Mouse (Mus musculus) adrenal gland, adult 8-10 months (tissue): Measurements from ENCODE around the gene Abcb8. TPM values are rescaled to one million over a fixed set of nuclear protein-coding genes. Genes with fewer than 3 reads are reported as not detected.

ENCODE experiments used
- DNase-seq: peaks from one replicate; pipeline ENCODE4 v3.0.0; 2022
- total RNA-seq, 4 experiments: library from RNA; stranded (reverse); gene quantifications; 2 replicates each; pipeline ENCODE4 v1.2.4; 2022

The Abcb8 gene
- 10 to 100 TPM; 73.5 to 97.6 (median 86.0) TPM for total RNA-seq

GRCm38 (mm10) chr5:24393392-24393997 lies at the start of gene Abcb8:
TSS of gene Abcb8 (plus strand) at chr5:24393663.
- DNase-seq, result peak; percentile 78

GRCm38 (mm10) chr5:24343977-24344436 lies 49.5 kb upstream of the Abcb8 start:
- no peak for DNase-seq

- DNase-seq, result no peak
Measured at GRCm38 (mm10) chr5:24344477-24345051, 48.9 kb upstream of the Abcb8 start.

- DNase-seq, result no peak
Measured at GRCm38 (mm10) chr5:24346313-24346712, 47.1 kb upstream of the Abcb8 start.

- no peak for DNase-seq
Measured at GRCm38 (mm10) chr5:24347186-24347875, 46.1 kb upstream of the Abcb8 start.

DNA sequence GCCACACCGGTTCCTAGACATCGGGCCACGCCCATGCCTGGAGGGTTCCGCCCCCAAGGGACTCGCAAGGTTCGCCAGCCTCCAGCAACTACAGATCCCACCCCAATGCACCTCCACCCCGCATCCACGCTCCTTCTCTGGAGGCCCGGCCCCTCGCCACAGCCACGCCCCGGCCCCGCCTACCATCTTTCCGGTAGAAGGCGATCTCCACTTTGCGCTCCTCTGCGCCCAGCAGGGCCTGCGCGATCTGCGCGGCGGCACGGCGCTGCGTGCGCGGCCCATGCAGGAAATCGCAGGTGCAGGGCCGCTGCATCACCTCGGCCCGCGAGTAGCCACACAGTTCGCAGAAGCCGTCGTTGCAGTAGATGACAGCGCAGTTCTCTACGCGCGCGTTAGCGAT lies 45.3 kb upstream of the Abcb8 start:
- DNase-seq, result peak; percentile 73

DNA sequence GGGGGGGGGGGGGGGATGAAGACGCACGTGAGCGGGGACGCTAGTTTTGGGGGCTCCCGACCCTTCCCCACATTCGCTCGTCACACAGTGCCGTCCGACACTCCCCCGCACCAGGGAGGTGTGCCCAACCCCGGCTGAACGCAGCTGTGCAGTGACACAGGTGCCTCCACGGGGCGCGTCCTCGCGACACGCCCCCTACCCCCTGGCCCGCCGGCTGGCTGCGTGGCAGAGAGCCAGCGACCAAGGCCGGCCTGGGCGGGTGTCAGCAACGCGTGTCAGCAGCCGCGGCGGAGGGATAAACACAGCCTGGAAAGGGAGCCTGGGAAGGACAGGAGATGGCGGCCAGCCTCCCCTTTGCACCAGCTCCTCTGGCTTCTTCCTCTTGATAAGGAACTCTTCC lies 44.9 kb upstream of the Abcb8 start:
- no peak for DNase-seq

DNA sequence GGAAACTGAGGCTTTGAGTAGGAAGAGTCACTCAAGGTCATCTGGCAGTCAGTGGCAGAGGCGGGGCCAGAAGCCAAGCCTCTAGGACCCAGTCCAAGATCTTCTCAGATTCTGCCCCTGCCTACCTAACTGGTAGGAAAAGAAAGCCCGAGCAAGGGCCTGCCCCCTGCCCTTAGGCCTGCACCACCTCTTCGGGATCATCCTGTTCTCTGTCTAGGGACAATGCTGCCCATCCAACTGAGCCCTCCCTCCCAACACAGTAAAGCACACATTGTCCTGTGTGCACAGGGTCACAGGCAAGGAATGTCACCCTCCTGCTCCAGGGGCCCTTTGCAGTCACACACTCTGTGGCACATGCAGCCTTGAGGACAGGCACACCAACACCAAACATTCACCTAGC lies 43.4 kb upstream of the Abcb8 start:
- DNase-seq, result no peak

GRCm38 (mm10) chr5:24350531-24351250 lies 42.8 kb upstream of the Abcb8 start:
- DNase-seq, result no peak

- no peak for DNase-seq
Measured at GRCm38 (mm10) chr5:24351278-24351677, 42.2 kb upstream of the Abcb8 start, which contains the start of gene Kcnh2. TSS of gene Kcnh2 (minus strand) at chr5:24351604.

DNA sequence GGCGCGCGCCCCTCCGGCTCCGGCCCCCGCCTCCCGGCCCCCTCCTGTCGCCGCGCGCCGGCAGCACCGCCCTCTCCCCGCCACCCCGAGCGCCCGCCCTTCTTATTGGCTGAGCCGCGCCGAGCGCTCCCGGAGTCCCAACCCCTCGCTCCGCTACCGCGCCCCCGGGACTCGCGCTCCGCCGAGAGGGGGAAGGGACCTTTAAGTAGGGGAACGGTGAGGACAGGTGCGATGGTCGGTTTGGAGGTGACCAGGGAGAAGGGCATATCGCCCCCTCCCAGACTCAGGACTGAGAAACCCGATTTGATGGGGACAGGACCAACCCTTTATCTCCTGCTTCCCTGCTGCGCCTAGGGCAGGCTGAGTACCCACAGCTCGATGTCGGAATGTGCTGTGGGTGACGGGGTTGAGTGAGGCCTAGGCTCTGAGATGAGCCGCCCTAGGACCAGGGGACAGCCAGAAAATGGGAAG lies 41.7 kb upstream of the Abcb8 start:
- peak; percentile 76 for DNase-seq

GRCm38 (mm10) chr5:24352251-24352859 lies 41.1 kb upstream of the Abcb8 start:
- peak; percentile 74 for DNase-seq

- no peak for DNase-seq
Measured at GRCm38 (mm10) chr5:24353327-24353726, 40.1 kb upstream of the Abcb8 start.

DNA sequence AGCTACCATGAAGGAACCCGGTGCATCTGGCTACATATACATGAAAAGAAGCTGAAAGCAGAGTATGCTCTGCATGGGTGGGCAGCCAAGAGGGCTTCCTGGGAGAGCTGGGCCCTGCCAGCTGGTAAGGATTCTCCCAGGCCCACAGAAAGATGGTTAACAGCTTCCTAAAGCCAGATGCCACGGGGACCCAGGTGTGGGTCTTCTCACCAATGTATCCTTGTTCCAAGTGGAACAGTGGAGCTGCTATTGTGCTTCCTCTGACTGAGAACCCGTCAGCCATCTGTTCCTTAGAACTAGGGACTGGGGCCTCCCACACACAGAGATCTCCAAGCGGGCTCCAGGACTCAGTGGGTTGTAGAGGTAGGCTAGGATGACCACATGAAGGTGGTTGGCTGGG lies 36.7 kb upstream of the Abcb8 start:
- DNase-seq, result no peak

DNA sequence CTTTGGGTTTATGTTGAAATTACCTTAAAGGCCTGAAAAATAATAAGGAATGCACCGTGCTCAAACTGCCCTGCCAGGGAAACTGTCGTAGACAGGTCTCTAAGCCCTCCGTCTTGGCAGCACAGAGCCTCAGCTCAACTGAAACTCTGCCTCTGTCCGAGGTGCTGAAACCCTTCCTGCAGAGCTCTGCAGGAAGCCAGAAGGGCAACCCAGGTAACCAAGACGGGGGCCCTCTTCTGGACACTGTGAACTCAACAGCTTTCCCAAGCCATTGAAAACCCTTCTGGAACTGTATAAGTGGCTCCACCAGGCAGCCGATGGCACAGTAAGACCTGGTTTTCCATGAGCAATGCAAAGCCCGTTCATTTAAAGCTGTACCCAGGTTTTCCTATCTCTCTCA lies 36.0 kb upstream of the Abcb8 start:
- peak; percentile 50 for DNase-seq

- peak; percentile 83 for DNase-seq
Measured at GRCm38 (mm10) chr5:24360792-24361454, 32.5 kb upstream of the Abcb8 start.

DNA sequence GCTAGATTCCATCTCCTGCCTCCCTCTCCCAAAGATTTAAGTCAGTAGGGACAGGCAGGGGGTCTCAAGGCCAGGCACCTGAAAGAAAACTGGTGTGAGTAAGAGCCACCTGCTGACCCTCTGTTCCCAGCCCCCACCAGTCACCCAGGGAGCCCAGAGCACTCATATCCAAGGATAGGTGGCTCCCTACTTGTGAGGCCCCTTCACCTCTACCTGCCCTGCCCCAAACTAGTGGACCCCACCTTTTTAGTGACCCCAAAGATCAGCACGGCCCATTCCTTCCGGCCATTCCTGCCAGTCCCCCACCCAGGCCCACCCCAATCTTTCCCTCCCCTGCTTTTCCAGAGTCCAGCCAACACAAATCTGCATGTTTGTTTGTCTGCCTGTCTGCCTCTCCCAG lies 30.0 kb upstream of the Abcb8 start:
- DNase-seq, result no peak

GRCm38 (mm10) chr5:24364061-24364460 lies 29.4 kb upstream of the Abcb8 start:
- no peak for DNase-seq

DNA sequence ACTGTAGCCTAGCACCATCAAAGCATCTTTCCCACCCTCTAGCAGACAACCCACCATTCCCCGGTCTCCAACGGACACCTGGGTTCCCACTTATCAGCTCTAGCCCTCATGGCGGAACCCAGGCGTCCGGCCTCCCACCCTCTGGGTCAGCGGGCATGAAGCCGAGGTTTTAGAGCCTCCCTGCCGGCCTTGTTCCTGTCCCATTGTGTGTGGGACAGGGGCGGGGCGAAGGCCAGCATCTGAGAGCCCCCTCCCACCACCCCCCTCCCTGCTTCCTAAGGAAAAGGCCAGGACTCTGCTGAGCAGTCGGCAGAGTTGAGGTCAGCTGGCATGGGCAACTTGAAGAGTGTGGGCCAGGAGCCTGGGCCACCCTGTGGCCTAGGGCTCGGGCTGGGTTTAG lies 29.0 kb upstream of the Abcb8 start, which contains the start of gene Nos3:
Gene Nos3, plus strand, starts transcription at position 303 of the 400 bp plus-strand sequence.
- no peak for DNase-seq

DNA sequence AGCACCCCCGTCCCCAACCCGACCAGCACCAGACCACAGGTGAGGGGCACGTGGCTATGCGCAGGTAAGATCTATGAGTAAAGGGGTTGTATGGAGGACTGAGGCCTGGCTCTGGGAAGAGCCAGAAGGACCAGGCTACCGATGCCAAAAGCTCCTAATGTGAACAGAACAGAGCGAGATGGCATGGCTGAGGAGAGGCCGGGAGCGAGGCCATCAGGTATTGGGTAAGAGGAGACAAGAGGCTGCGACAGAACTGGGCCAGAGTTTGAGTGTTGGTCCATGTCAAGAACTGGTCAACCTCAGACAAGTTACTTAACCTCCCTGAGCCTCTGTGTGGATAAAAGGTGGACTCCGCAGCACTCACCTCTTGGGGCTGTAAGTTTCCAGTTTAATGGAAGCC lies 28.5 kb upstream of the Abcb8 start:
- no peak for DNase-seq

DNA sequence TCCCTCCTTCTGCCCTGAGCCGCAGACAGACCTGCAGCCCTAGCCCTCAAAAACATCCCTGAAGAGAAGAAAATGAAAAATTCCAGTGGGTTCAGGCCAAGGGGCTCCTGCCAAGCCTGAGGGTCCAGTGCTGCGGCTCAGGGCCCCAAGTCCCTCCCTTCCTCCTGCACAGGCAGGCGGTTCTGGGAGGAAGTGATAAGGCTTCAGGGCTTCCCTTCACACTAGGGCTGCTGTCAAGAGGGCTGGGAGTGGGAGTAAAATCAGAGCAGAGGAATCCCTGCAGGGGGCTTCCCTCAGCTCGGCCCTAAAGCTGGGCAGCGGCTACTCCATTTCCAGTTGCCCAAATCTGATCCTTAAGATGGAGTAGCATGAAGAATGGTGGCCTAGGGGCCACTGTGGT lies 27.9 kb upstream of the Abcb8 start:
- no peak for DNase-seq

- DNase-seq, result no peak
Measured at GRCm38 (mm10) chr5:24366426-24366825, 27.0 kb upstream of the Abcb8 start.
